Mouse (Mus musculus): ENCODE data around the gene Cdc42ep4. TPM values are rescaled to one million over a fixed set of nuclear protein-coding genes. Genes with fewer than 3 reads are reported as not detected.

Gene Cdc42ep4
- polyA plus RNA-seq, 1 experiment from 2014 or later, result 37.0 TPM

DNA sequence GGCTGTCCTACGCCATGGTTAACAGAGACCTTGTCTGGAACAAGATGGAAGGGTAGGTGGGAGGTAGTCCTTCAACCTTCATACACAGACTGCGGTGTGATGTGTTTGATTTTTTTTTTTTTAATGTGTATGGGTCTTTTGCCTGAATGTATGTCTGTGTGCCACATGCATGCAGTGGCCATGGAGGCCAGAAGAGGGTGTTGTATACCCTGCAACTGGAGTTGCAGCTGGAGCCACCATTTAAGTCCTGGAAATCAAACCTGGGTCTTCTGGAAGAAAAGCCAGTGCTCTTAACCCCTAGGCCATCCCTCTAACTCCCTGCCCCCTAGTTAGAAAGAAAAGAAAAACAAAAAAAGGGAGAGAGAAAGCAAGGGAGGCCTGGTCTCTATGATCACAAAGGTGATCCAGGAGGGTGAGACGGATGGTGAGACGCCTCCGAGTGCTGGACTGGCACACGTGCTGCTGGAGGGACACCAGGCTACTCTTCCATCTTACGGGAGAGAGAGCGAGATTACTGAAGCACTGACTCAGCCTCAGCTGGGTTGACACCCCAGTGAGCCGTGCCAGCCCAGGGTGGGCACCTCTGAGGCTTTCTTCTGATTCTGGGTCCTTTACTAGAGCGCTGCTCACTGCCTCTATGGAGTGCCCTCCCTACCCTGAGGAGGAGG lies 19.6 kb downstream of the Cdc42ep4 start:
- H3K27me3 ChIP-seq (ENCODE audit: control insufficient read depth, insufficient read depth, low read length), result no peaks in the 10 kb centered on the region
- no peak overlapping the region for H3K27ac ChIP-seq (ENCODE audit: low read depth, low read length)
- no peak for ATAC-seq (ENCODE audit: low read depth)
- no peak overlapping the region for H3K4me2 ChIP-seq (ENCODE audit: low read depth, low read length)
- WGBS, result 93% methylated on average over 10 of the region's 10 CpGs
- no peak overlapping the region for H3K4me3 ChIP-seq (ENCODE audit: low read depth, low read length)
- 0 out of 2 replicates have a peak, but pooled peaks cover 4% of the 10 kb centered on the region for H3K4me1 ChIP-seq (ENCODE audit: control insufficient read depth, insufficient read depth, low read length)
- no peak overlapping the region for H3K9ac ChIP-seq (replicated peaks; ENCODE audit: low read depth, low read length)
- H3K9me3 ChIP-seq (ENCODE audit: control insufficient read depth, low read length), result no peaks in the 10 kb centered on the region
- peaks cover 10% of the 10 kb centered on the region for H3K36me3 ChIP-seq (ENCODE audit: control insufficient read depth, insufficient read depth, low read length)

DNA sequence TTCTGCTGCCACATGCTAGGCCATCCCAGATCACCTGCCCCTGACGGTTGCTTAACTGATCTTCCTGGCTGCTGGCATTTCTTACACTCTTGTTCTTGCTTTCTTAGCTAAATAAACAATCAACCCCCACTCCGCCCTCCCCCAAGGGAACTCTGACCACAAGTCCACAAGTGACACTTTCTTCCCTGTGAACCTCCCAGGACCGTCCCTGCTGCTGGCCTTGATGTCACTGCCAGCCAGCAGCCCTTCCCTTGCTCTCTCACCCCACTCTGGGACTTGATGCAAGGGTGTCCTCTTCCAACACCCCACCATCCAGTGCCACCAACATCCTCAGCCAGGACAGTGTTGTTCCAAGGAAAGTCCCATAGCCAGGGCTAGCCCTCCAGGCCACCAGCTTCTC lies 20.8 kb downstream of the Cdc42ep4 start:
- H3K9me3 ChIP-seq (ENCODE audit: control insufficient read depth, low read length), result no peaks in the 10 kb centered on the region
- H3K27me3 ChIP-seq (ENCODE audit: control insufficient read depth, insufficient read depth, low read length), result no peaks in the 10 kb centered on the region
- H3K9ac ChIP-seq (replicated peaks; ENCODE audit: low read depth, low read length), result no peak overlapping the region
- ATAC-seq (ENCODE audit: low read depth), result no peak
- 79% methylated on average over 3 of the region's 3 CpGs for WGBS
- H3K4me1 ChIP-seq (ENCODE audit: control insufficient read depth, insufficient read depth, low read length), result peaks cover 7% of the 10 kb centered on the region; the same call in 1 of the 2 replicates
- peaks cover 10% of the 10 kb centered on the region for H3K36me3 ChIP-seq (ENCODE audit: control insufficient read depth, insufficient read depth, low read length)
- no peak overlapping the region for H3K27ac ChIP-seq (ENCODE audit: low read depth, low read length)
- H3K4me3 ChIP-seq (ENCODE audit: low read depth, low read length), result no peak overlapping the region
- H3K4me2 ChIP-seq (ENCODE audit: low read depth, low read length), result no peak overlapping the region

GRCm38 (mm10) chr11:113729917-113730316 lies 21.8 kb downstream of the Cdc42ep4 start:
- Histone ChIP-seq H3K27me3 (ENCODE audit: control insufficient read depth, insufficient read depth, low read length) (no peaks in the 10 kb centered on the region), H3K36me3 (ENCODE audit: control insufficient read depth, insufficient read depth, low read length) (peaks cover 10% of the 10 kb centered on the region), H3K27ac (ENCODE audit: low read depth, low read length) (no peak overlapping the region), H3K4me3 (ENCODE audit: low read depth, low read length) (no peak overlapping the region), H3K4me1 (ENCODE audit: control insufficient read depth, insufficient read depth, low read length) (peaks cover 12% of the 10 kb centered on the region; the same call in 1 of the 2 replicates), H3K9ac (replicated peaks; ENCODE audit: low read depth, low read length) (no peak overlapping the region), H3K4me2 (ENCODE audit: low read depth, low read length) (no peak overlapping the region), H3K9me3 (ENCODE audit: control insufficient read depth, low read length) (no peaks in the 10 kb centered on the region)
- 67% methylated on average over 8 of the region's 8 CpGs for WGBS
- ATAC-seq (ENCODE audit: low read depth), result no peak

DNA sequence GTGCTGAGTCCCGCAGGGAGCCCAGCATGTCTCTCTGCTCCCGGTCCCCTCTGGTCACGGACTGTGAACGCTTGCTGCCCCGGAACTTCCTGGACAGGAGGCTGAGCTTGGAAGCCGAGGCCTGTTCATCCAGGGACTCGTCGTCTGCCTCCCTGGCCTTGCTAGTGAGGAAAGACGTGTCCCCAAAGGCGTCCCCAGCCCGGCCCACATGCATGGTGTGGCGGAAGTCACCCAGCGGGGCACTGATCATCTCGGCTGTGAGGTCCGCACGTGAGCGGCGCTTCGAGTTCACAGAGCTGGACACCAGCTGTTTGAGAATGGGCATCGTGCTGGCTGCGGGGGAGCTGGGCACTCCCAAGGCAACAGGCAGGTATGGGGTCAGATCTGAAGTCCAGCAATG lies 22.4 kb downstream of the Cdc42ep4 start:
- ATAC-seq (ENCODE audit: low read depth), result no peak
- Histone ChIP-seq H3K4me1 (ENCODE audit: control insufficient read depth, insufficient read depth, low read length) (peaks cover 12% of the 10 kb centered on the region; the same call in 1 of the 2 replicates), H3K4me3 (ENCODE audit: low read depth, low read length) (no peak overlapping the region), H3K9ac (replicated peaks; ENCODE audit: low read depth, low read length) (no peak overlapping the region), H3K9me3 (ENCODE audit: control insufficient read depth, low read length) (no peaks in the 10 kb centered on the region), H3K27ac (ENCODE audit: low read depth, low read length) (no peak overlapping the region), H3K27me3 (ENCODE audit: control insufficient read depth, insufficient read depth, low read length) (no peaks in the 10 kb centered on the region), H3K4me2 (ENCODE audit: low read depth, low read length) (no peak overlapping the region), H3K36me3 (ENCODE audit: control insufficient read depth, insufficient read depth, low read length) (peaks cover 10% of the 10 kb centered on the region)
- WGBS, result 86% methylated on average over 21 of the region's 21 CpGs

- H3K27ac ChIP-seq (ENCODE audit: low read depth, low read length), result no peak overlapping the region
- no peaks in the 10 kb centered on the region for H3K9me3 ChIP-seq (ENCODE audit: control insufficient read depth, low read length)
- H3K4me3 ChIP-seq (ENCODE audit: low read depth, low read length), result no peak overlapping the region
- H3K4me2 ChIP-seq (ENCODE audit: low read depth, low read length), result no peak overlapping the region
- 78% methylated on average over 6 of the region's 6 CpGs for WGBS
- H3K36me3 ChIP-seq (ENCODE audit: control insufficient read depth, insufficient read depth, low read length), result peaks cover 10% of the 10 kb centered on the region
- no peak overlapping the region for H3K9ac ChIP-seq (replicated peaks; ENCODE audit: low read depth, low read length)
- peaks cover 12% of the 10 kb centered on the region; the same call in 1 of the 2 replicates for H3K4me1 ChIP-seq (ENCODE audit: control insufficient read depth, insufficient read depth, low read length)
- no peaks in the 10 kb centered on the region for H3K27me3 ChIP-seq (ENCODE audit: control insufficient read depth, insufficient read depth, low read length)
- ATAC-seq (ENCODE audit: low read depth), result no peak
Measured at GRCm38 (mm10) chr11:113727992-113728391, 23.7 kb downstream of the Cdc42ep4 start.

- Histone ChIP-seq H3K9me3 (ENCODE audit: control insufficient read depth, low read length) (no peaks in the 10 kb centered on the region), H3K4me1 (ENCODE audit: control insufficient read depth, insufficient read depth, low read length) (peaks cover 12% of the 10 kb centered on the region; the same call in 1 of the 2 replicates), H3K9ac (replicated peaks; ENCODE audit: low read depth, low read length) (no peak overlapping the region), H3K27ac (ENCODE audit: low read depth, low read length) (no peak overlapping the region), H3K27me3 (ENCODE audit: control insufficient read depth, insufficient read depth, low read length) (no peaks in the 10 kb centered on the region), H3K36me3 (ENCODE audit: control insufficient read depth, insufficient read depth, low read length) (peaks cover 10% of the 10 kb centered on the region), H3K4me3 (ENCODE audit: low read depth, low read length) (no peak overlapping the region), H3K4me2 (ENCODE audit: low read depth, low read length) (no peak overlapping the region)
- 74% methylated on average over 14 of the region's 14 CpGs for WGBS
- no peak for ATAC-seq (ENCODE audit: low read depth)
Measured at GRCm38 (mm10) chr11:113726994-113727888, 24.4 kb downstream of the Cdc42ep4 start.

GRCm38 (mm10) chr11:113725235-113726048 lies 26.2 kb downstream of the Cdc42ep4 start:
- Histone ChIP-seq H3K9me3 (ENCODE audit: control insufficient read depth, low read length) (no peaks in the 10 kb centered on the region), H3K4me3 (ENCODE audit: low read depth, low read length) (no peak overlapping the region), H3K9ac (replicated peaks; ENCODE audit: low read depth, low read length) (no peak overlapping the region), H3K27me3 (ENCODE audit: control insufficient read depth, insufficient read depth, low read length) (no peaks in the 10 kb centered on the region), H3K27ac (ENCODE audit: low read depth, low read length) (peak overlapping the region; percentile 57), H3K4me1 (ENCODE audit: control insufficient read depth, insufficient read depth, low read length) (peaks cover 12% of the 10 kb centered on the region; the same call in 1 of the 2 replicates), H3K36me3 (ENCODE audit: control insufficient read depth, insufficient read depth, low read length) (peaks cover 10% of the 10 kb centered on the region), H3K4me2 (ENCODE audit: low read depth, low read length) (no peak overlapping the region)
- WGBS, result 53% methylated on average over 4 of the region's 4 CpGs
- ATAC-seq (ENCODE audit: low read depth), result peak; percentile 58; the same call in 1 of the 2 replicates

- Histone ChIP-seq H3K9ac (replicated peaks; ENCODE audit: low read depth, low read length) (no peak overlapping the region), H3K4me3 (ENCODE audit: low read depth, low read length) (no peak overlapping the region), H3K36me3 (ENCODE audit: control insufficient read depth, insufficient read depth, low read length) (peaks cover 2% of the 10 kb centered on the region; the same call in 1 of the 2 replicates), H3K4me2 (ENCODE audit: low read depth, low read length) (no peak overlapping the region), H3K27me3 (ENCODE audit: control insufficient read depth, insufficient read depth, low read length) (no peaks in the 10 kb centered on the region), H3K9me3 (ENCODE audit: control insufficient read depth, low read length) (no peaks in the 10 kb centered on the region), H3K4me1 (ENCODE audit: control insufficient read depth, insufficient read depth, low read length) (peaks cover 12% of the 10 kb centered on the region; the same call in 1 of the 2 replicates), H3K27ac (ENCODE audit: low read depth, low read length) (no peak overlapping the region)
- 76% methylated on average over 14 of the region's 14 CpGs for WGBS
- ATAC-seq (ENCODE audit: low read depth), result no peak
Measured at GRCm38 (mm10) chr11:113722405-113723090, 29.1 kb downstream of the Cdc42ep4 start.

Measured in neural tube, embryonic 14.5 days (tissue).